Mouse (Mus musculus) urinary bladder, postnatal 10 days (tissue): Measurements from ENCODE around the gene Slc26a1.

Source experiments
- DNase-seq: peaks from one replicate; pipeline ENCODE4 v3.0.0; 2022; ENCODE audit warnings: low spot score

Gene Slc26a1

GRCm38 (mm10) chr5:108691152-108691551, 15.8 kb upstream of the Slc26a1 start:
- DNase-seq, result no peak

GRCm38 (mm10) chr5:108689091-108689490, 13.7 kb upstream of the Slc26a1 start:
- no peak for DNase-seq

GRCm38 (mm10) chr5:108680871-108681270, 5.5 kb upstream of the Slc26a1 start:
- DNase-seq, result no peak

GRCm38 (mm10) chr5:108679909-108680308, 4.5 kb upstream of the Slc26a1 start:
- DNase-seq, result no peak

GRCm38 (mm10) chr5:108678296-108678854, 3.0 kb upstream of the Slc26a1 start:
- DNase-seq, result no peak

GRCm38 (mm10) chr5:108677605-108678295, 2.4 kb upstream of the Slc26a1 start:
- no peak for DNase-seq

- DNase-seq, result no peak
These were observed 1.6 kb upstream of the Slc26a1 start for GRCm38 (mm10) chr5:108676772-108677498.

GRCm38 (mm10) chr5:108674624-108675023, 745 bp downstream of the Slc26a1 start:
- no peak for DNase-seq

GRCm38 (mm10) chr5:108671757-108672156, 3.6 kb downstream of the Slc26a1 start:
- no peak for DNase-seq

- DNase-seq, result no peak
These were observed 4.6 kb downstream of the Slc26a1 start for GRCm38 (mm10) chr5:108670785-108671184.

- DNase-seq, result no peak
These were observed 5.4 kb downstream of the Slc26a1 start for GRCm38 (mm10) chr5:108669986-108670385.

GRCm38 (mm10) chr5:108668977-108669936, 6.1 kb downstream of the Slc26a1 start, which contains the start of gene Dgkq:
TSS of gene Dgkq (minus strand) at chr5:108669672.
- peak; percentile 43 for DNase-seq

- no peak for DNase-seq
These were observed 6.9 kb downstream of the Slc26a1 start for GRCm38 (mm10) chr5:108668387-108668932.

- DNase-seq, result no peak
These were observed 8.0 kb downstream of the Slc26a1 start for GRCm38 (mm10) chr5:108667370-108667769.

GRCm38 (mm10) chr5:108665066-108665465, 10.3 kb downstream of the Slc26a1 start:
- DNase-seq, result no peak

- no peak for DNase-seq
These were observed 12.6 kb downstream of the Slc26a1 start for GRCm38 (mm10) chr5:108662772-108663171.

GRCm38 (mm10) chr5:108660632-108661268, 14.6 kb downstream of the Slc26a1 start:
- DNase-seq, result peak; percentile 63

- no peak for DNase-seq
These were observed 15.4 kb downstream of the Slc26a1 start, which contains the start of gene Idua for GRCm38 (mm10) chr5:108659698-108660631. TSS of gene Idua (plus strand) at chr5:108660331.

- no peak for DNase-seq
These were observed 16.8 kb downstream of the Slc26a1 start for GRCm38 (mm10) chr5:108658611-108659010.

- DNase-seq, result no peak
These were observed 18.0 kb downstream of the Slc26a1 start for GRCm38 (mm10) chr5:108657406-108657805.
